Mouse (Mus musculus) cerebellum, postnatal 10 days (tissue): ENCODE data around the gene Lrrn2.
A peak's percentile ranks its signal among the peaks of the same experiment; 100 is the strongest.
"Not testable (repeated sequence)": the region's sequence is repeated elsewhere in the genome, so short reads cannot be mapped to it uniquely, and the experiment has no call there.

Experiments
- DNase-seq, 2 experiments: peaks; one replicate each; pipeline ENCODE4 v3.0.0; 2021; ENCODE audit warnings: mixed read lengths in 2 of 2

The Lrrn2 gene

DNA sequence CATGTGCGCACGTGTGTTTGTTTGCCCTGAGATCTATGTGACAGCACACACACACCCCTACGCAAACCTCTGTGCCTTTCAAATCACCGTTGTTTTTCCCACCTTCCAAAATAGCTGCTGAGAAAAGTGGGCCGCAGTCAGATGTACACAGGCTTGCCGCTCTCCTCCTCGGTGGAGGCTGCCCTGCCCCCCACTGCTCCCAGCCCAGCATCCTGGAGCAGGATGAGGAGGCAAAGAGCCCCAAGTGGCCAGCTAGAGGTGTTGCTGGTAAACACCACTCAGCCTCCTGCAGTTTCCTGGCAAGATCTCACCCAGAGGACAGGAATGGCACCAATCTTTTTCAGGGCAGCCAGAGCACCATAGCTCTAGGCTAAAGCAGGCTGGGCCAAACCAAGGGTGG lies 54.8 kb downstream of the Lrrn2 start:
- DNase-seq, result peak; percentile 84 to 86

DNA sequence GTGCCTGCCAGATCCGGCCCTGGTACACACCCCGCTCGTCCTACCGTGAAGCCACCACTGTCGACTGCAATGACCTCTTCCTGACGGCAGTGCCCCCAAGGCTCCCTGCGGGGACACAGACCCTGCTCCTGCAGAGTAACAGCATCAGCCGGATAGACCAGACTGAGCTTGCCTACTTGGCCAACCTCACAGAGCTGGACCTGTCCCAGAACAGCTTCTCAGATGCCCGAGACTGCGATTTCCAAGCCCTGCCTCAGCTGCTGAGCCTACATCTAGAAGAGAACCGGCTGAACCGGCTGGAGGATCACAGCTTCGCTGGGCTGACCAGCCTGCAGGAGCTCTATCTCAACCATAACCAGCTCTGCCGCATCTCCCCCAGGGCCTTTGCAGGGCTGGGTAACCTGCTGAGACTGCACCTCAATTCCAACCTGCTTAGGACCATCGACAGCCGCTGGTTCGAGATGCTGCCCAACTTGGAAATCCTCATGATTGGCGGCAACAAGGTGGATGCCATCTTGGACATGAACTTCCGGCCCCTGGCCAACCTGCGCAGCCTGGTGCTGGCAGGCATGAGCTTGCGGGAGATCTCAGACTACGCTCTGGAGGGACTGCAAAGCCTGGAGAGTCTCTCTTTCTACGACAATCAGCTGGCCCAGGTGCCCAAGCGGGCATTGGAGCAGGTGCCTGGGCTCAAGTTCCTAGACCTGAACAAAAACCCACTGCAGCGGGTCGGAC lies 57.4 kb downstream of the Lrrn2 start:
- DNase-seq, result peak; percentile 79 to 84

DNA sequence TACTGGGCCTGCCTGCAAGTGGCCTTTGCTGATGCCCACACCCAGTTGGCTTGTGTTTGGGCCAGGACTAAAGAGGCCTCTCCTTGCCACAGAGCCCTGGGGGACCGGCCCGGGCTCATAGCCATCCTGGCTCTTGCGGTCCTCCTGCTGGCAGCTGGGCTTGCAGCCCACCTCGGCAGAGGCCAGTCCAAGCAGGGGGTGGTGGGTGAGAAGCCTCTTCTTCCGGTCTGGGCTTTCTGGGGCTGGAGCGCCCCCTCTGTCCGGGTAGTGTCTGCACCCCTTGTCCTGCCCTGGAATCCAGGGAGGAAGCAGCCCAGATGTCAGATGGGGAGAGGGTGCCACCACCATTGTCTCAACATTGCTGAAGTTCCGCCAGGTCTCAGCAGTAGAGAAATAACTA lies 58.9 kb downstream of the Lrrn2 start:
- peak; percentile 93 to 96 for DNase-seq

DNA sequence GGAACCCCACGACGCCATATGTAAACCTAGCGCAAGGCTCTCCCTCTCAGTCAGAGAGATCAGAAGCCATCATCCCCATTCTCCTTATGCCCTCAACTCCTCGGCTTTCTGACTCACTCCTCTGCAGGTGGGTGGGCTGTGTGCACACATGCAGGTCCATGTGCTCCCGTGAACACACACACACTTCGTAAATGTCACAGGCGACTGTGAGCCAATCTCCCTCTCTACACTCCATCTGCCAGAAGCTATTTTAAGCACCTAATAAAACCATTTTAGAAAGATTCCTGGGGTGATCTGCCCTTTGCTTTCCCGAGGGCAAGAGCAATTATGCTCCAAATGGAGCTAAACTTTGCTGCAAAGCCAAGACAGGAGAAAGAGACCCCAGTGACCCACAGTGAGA lies 65.8 kb downstream of the Lrrn2 start:
- DNase-seq, result peak; percentile 61 to 63

DNA sequence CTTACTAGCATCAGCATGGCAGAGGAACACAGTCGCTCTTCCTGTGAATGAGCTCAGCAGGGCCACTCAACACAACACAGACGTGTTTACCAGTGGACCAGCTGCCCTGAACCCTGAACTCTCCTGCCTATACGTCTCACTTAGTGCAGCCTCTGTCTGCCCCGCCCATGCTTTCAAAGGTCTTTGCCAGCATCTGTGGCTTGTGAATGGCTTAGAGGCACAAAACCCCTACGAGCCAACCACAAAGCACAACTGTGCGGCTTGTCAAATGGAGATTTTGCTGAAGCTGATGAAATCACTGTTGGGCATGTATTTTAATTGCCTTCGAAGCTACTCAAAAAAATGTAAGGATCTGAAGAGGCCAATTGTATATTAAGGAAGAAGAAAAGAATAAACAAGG lies 67.7 kb downstream of the Lrrn2 start:
- DNase-seq, result no peak

DNA sequence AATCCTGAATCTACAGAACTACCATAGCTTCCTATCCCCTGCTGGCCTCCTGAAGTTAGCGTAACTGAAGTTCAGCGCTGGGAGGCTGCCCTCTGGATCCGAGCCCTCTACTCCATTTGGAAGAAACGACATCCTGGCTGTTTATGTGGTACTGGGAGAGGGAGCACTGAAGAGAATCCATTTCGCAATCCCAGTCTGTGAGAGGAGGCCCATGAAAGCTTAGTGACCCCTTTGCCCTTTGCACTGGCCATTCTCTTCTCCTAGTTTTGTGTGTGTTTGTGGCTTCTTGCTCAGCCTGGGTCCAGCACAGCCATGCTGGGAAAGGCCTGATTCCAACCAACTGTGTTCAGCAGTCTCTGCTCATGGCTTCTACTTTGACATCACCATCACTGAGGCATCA lies 76.7 kb downstream of the Lrrn2 start:
- no peak for DNase-seq

DNA sequence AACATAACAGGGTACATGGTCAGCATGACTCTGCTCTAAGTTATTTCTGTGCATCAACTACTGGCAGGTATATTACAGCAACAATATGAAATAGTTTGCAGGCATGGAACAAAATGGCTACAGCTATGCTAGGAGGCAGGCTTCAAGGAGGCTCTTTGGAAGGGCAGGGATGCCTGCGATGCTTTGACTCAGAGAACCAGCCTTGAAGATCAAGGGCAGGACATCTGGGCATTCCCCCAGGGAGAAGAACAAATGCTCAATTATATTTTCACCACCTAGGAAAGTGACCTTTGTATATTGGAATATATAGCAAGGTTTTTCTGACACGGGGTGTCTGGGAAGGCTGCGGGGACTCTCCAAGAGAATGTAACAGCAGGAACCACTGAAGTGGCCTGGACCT lies 81.7 kb downstream of the Lrrn2 start:
- no peak for DNase-seq

DNA sequence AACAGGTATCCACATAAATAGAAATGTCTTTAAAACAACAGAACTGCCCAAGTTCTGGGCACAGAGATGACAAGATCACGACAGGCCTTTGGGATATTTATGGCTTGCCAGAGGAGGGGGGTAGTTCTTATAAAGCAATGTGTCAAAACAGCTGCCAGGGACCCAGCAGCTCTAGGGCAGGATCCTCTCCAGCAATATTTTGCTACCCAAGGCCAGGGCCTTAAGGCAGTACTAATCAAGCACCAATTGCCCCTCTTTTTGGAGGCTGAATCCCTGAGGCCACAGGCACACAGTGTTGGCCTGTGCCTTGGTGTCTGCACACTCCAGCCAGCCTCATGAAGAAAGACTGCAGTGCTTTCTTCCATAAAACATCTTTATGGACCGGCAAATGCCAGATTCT lies 84.0 kb downstream of the Lrrn2 start:
- DNase-seq, result no peak

DNA sequence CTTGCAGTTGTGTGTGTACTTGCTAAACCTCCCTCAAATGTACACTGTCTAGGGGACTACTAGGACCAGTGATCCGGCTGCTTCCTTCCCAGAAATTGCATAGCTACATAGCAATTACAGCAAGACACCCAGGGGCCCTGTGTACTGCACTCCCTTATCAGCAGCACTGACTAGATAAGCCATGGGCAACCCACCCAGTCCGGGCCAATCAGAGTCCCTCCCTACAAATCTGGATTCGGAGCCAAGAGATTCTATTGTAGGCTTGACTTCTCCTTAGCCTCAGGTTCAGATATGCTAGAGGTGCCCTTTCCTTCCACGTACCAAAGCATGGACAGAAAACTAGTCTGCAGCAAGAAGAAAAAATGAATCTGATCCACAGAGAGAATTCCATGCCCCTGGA lies 84.6 kb downstream of the Lrrn2 start:
- DNase-seq, result no peak

DNA sequence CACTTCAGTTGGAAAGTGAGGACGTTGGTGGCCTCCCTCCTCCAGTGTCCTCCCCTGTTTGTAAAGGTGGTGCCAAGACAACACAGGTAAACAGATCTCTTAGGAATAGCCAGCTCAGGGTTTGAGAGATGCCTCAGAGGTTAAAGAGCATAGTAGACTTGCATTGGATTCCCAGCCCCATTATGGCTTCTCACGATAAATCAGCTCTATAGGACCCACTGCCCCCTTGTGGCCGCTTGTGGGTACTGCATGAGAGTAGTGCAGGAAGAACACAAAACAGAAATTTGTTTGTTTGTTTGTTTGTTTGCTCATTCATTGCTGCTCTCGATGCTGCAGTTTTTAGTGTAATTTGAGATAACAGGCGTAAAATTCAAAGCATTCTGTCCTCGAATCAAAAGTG lies 88.6 kb downstream of the Lrrn2 start:
- peak; percentile 82 to 84 for DNase-seq

DNA sequence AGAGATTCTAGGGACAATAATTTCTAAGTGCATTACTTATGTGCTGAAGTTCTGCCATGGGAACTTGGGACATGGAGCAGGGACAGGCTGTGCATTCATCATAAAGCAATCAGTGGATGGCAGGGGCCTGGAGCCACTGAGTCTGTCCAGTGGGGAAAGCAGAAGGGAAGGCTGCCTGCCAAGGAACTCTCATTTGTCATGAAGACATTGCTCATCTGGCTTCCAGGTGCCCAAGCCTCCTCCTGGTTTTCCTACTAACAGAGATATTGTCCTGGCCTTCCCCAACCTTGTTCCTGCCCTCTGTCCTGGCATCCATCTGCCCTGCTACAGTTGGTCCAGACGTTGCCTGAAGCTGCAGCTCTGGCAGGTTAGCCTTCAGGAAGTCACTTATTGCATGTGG lies 97.3 kb downstream of the Lrrn2 start:
- peak in 1 of 2 experiments; percentile 29 for DNase-seq

DNA sequence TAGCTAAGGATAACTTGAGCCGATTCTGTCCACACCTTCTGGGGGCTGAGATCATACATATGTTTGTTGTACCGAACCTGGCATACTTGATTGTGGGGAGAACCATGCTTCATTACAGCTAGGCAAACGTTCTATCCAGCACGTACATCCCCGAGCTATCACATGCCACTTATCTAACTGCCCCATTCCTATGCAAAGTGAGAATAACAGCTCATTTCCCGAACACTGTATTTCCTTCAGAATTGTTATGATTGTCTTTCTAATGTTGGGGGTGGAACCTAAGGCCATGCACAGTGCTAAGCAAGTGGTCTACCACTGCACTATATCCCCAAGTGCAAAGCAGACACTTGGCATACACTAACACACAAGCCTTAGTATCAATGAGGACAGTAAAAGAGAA lies 101.2 kb downstream of the Lrrn2 start:
- DNase-seq, result no peak

DNA sequence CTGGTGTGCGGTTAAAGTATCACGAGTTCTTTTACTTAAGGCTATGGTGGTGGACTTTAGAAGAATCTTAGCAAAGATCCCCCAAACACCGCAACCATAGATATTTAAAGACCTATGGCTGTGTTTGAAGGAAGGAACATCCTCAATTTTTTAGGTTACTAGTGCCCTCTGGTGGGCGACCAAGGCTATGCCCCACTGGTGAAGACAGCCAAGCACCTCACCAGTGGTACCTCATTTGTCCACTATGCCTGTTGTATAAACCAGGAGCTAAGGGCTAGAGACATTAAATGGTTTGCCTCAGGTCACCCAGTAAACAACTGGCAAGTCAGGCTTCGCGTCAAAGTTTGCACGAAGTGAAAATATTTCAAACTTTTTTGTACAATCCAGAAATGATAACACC lies 102.7 kb downstream of the Lrrn2 start:
- peak; percentile 92 to 94 for DNase-seq

DNA sequence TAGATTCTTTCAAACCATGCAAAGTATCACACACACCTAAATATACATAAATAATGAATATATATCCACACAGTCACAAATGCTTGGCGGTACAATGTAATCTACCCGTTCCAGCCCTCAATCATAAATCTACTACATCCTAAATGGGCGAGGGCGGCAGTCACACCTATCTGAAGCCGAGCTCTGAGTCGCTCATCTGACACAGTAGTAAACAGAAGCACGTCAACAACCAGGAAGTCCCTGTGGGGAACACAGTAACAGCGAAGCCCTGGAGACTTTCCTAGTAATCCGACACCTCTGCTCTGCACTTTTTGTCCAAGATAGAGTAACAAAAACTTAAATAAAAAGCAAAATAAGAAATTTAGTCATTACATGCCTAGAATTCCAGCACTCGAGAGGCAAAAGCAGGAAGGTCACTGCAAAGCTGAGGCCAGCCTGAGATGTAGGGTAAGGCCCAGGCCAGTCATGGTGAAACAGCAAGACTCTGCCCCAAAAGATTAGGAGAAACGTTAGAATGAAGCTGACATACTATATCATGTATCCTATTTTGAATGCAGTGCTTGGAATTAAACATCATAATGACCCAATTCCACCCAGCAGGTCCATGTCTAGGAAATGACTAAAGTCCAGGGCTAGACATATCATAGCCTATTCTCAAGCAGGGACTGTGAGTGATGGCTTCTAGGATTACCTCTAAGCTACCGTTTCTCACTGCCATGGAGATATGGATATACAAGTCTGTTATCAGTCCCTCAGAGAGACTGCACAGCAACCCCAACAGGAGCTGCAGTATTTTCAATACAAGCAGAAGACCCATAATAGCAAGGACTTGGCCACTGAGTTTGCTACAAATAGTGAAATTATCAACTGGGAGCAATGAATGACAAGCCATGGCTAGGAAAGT lies 108.7 kb downstream of the Lrrn2 start:
- not testable (repeated sequence) for DNase-seq
